In the genomic region with DNA sequence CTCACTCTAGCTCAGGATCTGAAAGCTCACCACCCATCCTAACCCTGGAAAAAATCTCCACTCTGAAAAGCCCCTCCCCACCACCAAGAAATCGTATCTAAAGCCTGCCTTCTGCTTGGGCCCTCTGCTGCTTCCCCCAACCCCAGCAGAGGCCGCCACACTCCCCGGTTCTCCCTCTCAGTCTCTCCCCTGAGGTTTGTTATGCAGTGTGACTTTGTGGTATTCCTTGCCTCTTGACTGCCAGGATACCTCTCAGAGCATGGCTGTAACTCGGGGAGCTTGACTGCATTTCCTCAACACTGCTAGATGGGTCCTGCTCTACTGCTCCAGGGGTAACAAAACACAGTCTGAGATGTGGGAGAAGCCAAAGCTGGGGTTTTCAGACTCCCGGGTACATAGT, we compare ENCODE assay signal across 28 mouse cellular contexts. TPM values are rescaled to one million over a fixed set of nuclear protein-coding genes. Genes with fewer than 3 reads are reported as not detected.
DNase-seq lines count a peak whose midpoint lies in the region; ATAC-seq and TF ChIP-seq lines count a peak whose summit lies in the region.
"Had no signal": no experiment of that assay in that cellular context is flagged by ENCODE, and none has a peak within 500 bp of the region (broad histone marks: within the 10 kb centered on the region; RNA-seq: fewer than 3 reads in every experiment).

No protein-coding gene starts in this region.

- H3K36me3 ChIP-seq in heart, embryonic 13.5 days: peaks cover 67% of the 10 kb centered on the region
- H3K36me3 ChIP-seq in kidney, embryonic 14.5 days (ENCODE audit: control insufficient read depth, insufficient read depth, low read length): peaks cover 35% of the 10 kb centered on the region
- peaks cover 23% of the 10 kb centered on the region for H3K36me3 ChIP-seq in midbrain, postnatal 0 days (ENCODE audit: insufficient read depth, low read length)
- H3K36me3 ChIP-seq in midbrain, embryonic 11.5 days (ENCODE audit: control insufficient read depth, insufficient read depth, low read length): peaks cover 2% of the 10 kb centered on the region
- peaks cover 38% of the 10 kb centered on the region for H3K36me3 ChIP-seq in forebrain, postnatal 0 days (ENCODE audit: insufficient read depth)

- no peak for DNase-seq in heart, postnatal 4 days
- DNase-seq in kidney, postnatal 25 days: no peak
- DNase-seq in midbrain, postnatal 0 days (ENCODE audit: low spot score): no peak
- DNase-seq in midbrain, embryonic 11.5 days (ENCODE audit: low spot score, missing footprints): no peak
- no peak for DNase-seq in forebrain, postnatal 0 days
- DNase-seq: adrenal gland, postnatal 36 days; cerebellum, adult 18-20 months; cerebellum, postnatal 10 days; gastrocnemius, postnatal 10 days; kidney, postnatal 36 days; lung, postnatal 36 days; thymus, adult 2 months; thymus, postnatal 36 days had no signal

- no peak overlapping the region for H3K9ac ChIP-seq in heart, embryonic 13.5 days
- no peak overlapping the region for H3K9ac ChIP-seq in kidney, embryonic 14.5 days (ENCODE audit: low read depth, low read length)
- no peak overlapping the region for H3K9ac ChIP-seq in midbrain, postnatal 0 days (replicated peaks; ENCODE audit: low read length, poor library complexity, severe bottlenecking)
- no peak overlapping the region for H3K9ac ChIP-seq in midbrain, embryonic 11.5 days (ENCODE audit: low read length)
- H3K9ac ChIP-seq in forebrain, postnatal 0 days: no peak overlapping the region
- H3K9ac ChIP-seq: heart, embryonic 15.5 days; intestine, embryonic 15.5 days; limb, embryonic 12.5 days; liver, embryonic 15.5 days; midbrain, embryonic 12.5 days; neural tube, embryonic 13.5 days had no signal

- H3K27ac ChIP-seq in heart, embryonic 13.5 days (replicated peaks): no peak overlapping the region
- H3K27ac ChIP-seq in kidney, embryonic 14.5 days (ENCODE audit: low read depth, low read length): no peak overlapping the region
- no peak overlapping the region for H3K27ac ChIP-seq in midbrain, postnatal 0 days (ENCODE audit: low read depth, low read length)
- H3K27ac ChIP-seq in midbrain, embryonic 11.5 days (ENCODE audit: low read depth, low read length): no peak overlapping the region
- no peak overlapping the region for H3K27ac ChIP-seq in forebrain, postnatal 0 days (ENCODE audit: low read depth, low read length)
- H3K27ac ChIP-seq: heart, embryonic 15.5 days; intestine, embryonic 15.5 days; layer of hippocampus, adult 2 months; left cerebral cortex, adult 2 months; limb, embryonic 12.5 days; liver, embryonic 15.5 days; midbrain, embryonic 12.5 days; neural tube, embryonic 13.5 days had no signal

- H3K27me3 ChIP-seq in heart, embryonic 13.5 days (replicated peaks): no peaks in the 10 kb centered on the region
- no peaks in the 10 kb centered on the region for H3K27me3 ChIP-seq in kidney, embryonic 14.5 days (ENCODE audit: control insufficient read depth, insufficient read depth, low read length)
- no peaks in the 10 kb centered on the region for H3K27me3 ChIP-seq in midbrain, postnatal 0 days (ENCODE audit: insufficient read depth, low read length)
- no peaks in the 10 kb centered on the region for H3K27me3 ChIP-seq in midbrain, embryonic 11.5 days (ENCODE audit: control insufficient read depth, insufficient read depth, low read length)
- no peaks in the 10 kb centered on the region for H3K27me3 ChIP-seq in forebrain, postnatal 0 days (ENCODE audit: insufficient read depth, low read length)
- H3K27me3 ChIP-seq: heart, embryonic 15.5 days; intestine, embryonic 15.5 days; limb, embryonic 12.5 days; liver, embryonic 15.5 days; midbrain, embryonic 12.5 days; neural tube, embryonic 13.5 days had no signal

- ATAC-seq in heart, embryonic 13.5 days (ENCODE audit: extremely low read depth, insufficient number of reproducible peaks, low FRiP score, low TSS enrichment): no peak
- ATAC-seq in kidney, embryonic 14.5 days (ENCODE audit: low FRiP score, low TSS enrichment): peak; percentile 40
- no peak for ATAC-seq in midbrain, postnatal 0 days (ENCODE audit: low FRiP score)
- no peak for ATAC-seq in midbrain, embryonic 11.5 days (ENCODE audit: low FRiP score)
- no peak for ATAC-seq in forebrain, postnatal 0 days
- ATAC-seq: forebrain, embryonic 16.5 days; hindbrain, embryonic 16.5 days; intestine, embryonic 15.5 days had no signal

- peak overlapping the region; percentile 52 for H3K4me2 ChIP-seq in heart, embryonic 13.5 days
- no peak overlapping the region for H3K4me2 ChIP-seq in kidney, embryonic 14.5 days (replicated peaks; ENCODE audit: low read depth, low read length)
- H3K4me2 ChIP-seq in midbrain, postnatal 0 days (ENCODE audit: low read depth, low read length, poor library complexity, severe bottlenecking): no peak overlapping the region
- H3K4me2 ChIP-seq in midbrain, embryonic 11.5 days: no peak overlapping the region
- no peak overlapping the region for H3K4me2 ChIP-seq in forebrain, postnatal 0 days (ENCODE audit: low read depth)
- H3K4me2 ChIP-seq: intestine, embryonic 15.5 days; limb, embryonic 12.5 days; liver, embryonic 15.5 days; neural tube, embryonic 13.5 days had no signal

- no peaks in the 10 kb centered on the region for H3K9me3 ChIP-seq in heart, embryonic 13.5 days
- H3K9me3 ChIP-seq in kidney, embryonic 14.5 days (ENCODE audit: control insufficient read depth, low read length): no peaks in the 10 kb centered on the region
- H3K9me3 ChIP-seq in midbrain, postnatal 0 days (ENCODE audit: low read length): no peaks in the 10 kb centered on the region
- no peaks in the 10 kb centered on the region for H3K9me3 ChIP-seq in midbrain, embryonic 11.5 days (ENCODE audit: control insufficient read depth, low read length)
- no peaks in the 10 kb centered on the region for H3K9me3 ChIP-seq in forebrain, postnatal 0 days (ENCODE audit: low read length)
- H3K9me3 ChIP-seq: G1E; heart, embryonic 15.5 days; intestine, embryonic 15.5 days; limb, embryonic 12.5 days; liver, embryonic 15.5 days; midbrain, embryonic 12.5 days; neural tube, embryonic 13.5 days had no signal

- 0 out of 2 replicates have a peak, but pooled peaks have one; percentile 13 for TF ChIP-seq CTCF in midbrain, postnatal 0 days (IDR thresholded peaks at IDR 0.05)
- no peak for TF ChIP-seq CTCF in forebrain, postnatal 0 days (IDR thresholded peaks at IDR 0.05; ENCODE audit: low read depth)

- 0 out of 2 replicates have a peak overlapping the region, but pooled peaks have one; percentile 27 for H3K4me3 ChIP-seq in heart, embryonic 13.5 days
- H3K4me3 ChIP-seq in kidney, embryonic 14.5 days (ENCODE audit: low read length): no peak overlapping the region
- H3K4me3 ChIP-seq in midbrain, postnatal 0 days (ENCODE audit: low read depth, low read length): no peak overlapping the region
- no peak overlapping the region for H3K4me3 ChIP-seq in midbrain, embryonic 11.5 days (ENCODE audit: low read depth, low read length)
- no peak overlapping the region for H3K4me3 ChIP-seq in forebrain, postnatal 0 days (ENCODE audit: low read depth, low read length)
- H3K4me3 ChIP-seq: erythroblast, embryonic 14.5 days; heart, embryonic 15.5 days; intestine, embryonic 15.5 days; layer of hippocampus, adult 2 months; left cerebral cortex, adult 2 months; limb, embryonic 12.5 days; liver, embryonic 15.5 days; midbrain, embryonic 12.5 days; neural tube, embryonic 13.5 days had no signal

- H3K4me1 ChIP-seq in heart, embryonic 13.5 days: no peaks in the 10 kb centered on the region
- no peaks in the 10 kb centered on the region for H3K4me1 ChIP-seq in kidney, embryonic 14.5 days (ENCODE audit: control insufficient read depth, insufficient read depth, low read length)
- no peaks in the 10 kb centered on the region for H3K4me1 ChIP-seq in midbrain, postnatal 0 days (ENCODE audit: insufficient read depth, low read length)
- H3K4me1 ChIP-seq in midbrain, embryonic 11.5 days (ENCODE audit: control insufficient read depth, insufficient read depth, low read length): no peaks in the 10 kb centered on the region
- H3K4me1 ChIP-seq in forebrain, postnatal 0 days (ENCODE audit: insufficient read depth): no peaks in the 10 kb centered on the region
- H3K4me1 ChIP-seq: heart, embryonic 15.5 days; intestine, embryonic 15.5 days; limb, embryonic 12.5 days; liver, embryonic 15.5 days; midbrain, embryonic 12.5 days; neural tube, embryonic 13.5 days had no signal

- WGBS in heart, embryonic 13.5 days: 36% methylated on average over 5 of the region's 5 CpGs
- 47% methylated on average over 5 of the region's 5 CpGs for WGBS in kidney, embryonic 14.5 days
- WGBS in midbrain, postnatal 0 days: 41% methylated on average over 5 of the region's 5 CpGs
- WGBS in midbrain, embryonic 11.5 days: 37% methylated on average over 5 of the region's 5 CpGs
- WGBS in forebrain, postnatal 0 days: 57% methylated on average over 5 of the region's 5 CpGs

RNA-seq across cellular contexts. Expression of a gene that starts 8.4 kb away (rescaled TPM):
- 26.8 and 28.7 TPM in 2 replicates for polyA plus RNA-seq in heart, embryonic 13.5 days (2015; fragmentation: Nextera tagmentation; extraction: Ambion mirVana)
- 10 to 100 TPM; 13.0 to 13.7 TPM for total RNA-seq in heart, postnatal 4 days (2021)
- 49.0 and 58.7 TPM in 2 replicates for polyA plus RNA-seq in kidney, embryonic 14.5 days (2014; fragmentation: Nextera tagmentation; extraction: Ambion mirVana)
- 33.5 and 56.9 TPM in 2 replicates for total RNA-seq in midbrain, postnatal 0 days (2014; rRNA removed)
- polyA plus RNA-seq in midbrain, postnatal 0 days (2015; fragmentation: Nextera tagmentation; extraction: Ambion mirVana): 24.5 and 26.8 TPM in 2 replicates
- 48.2 and 53.4 TPM in 2 replicates for polyA plus RNA-seq in midbrain, embryonic 11.5 days (2014; fragmentation: Nextera tagmentation; extraction: Ambion mirVana)
- 16.6 and 29.9 TPM in 2 replicates for total RNA-seq in forebrain, postnatal 0 days (2014; rRNA removed)
- polyA plus RNA-seq in forebrain, postnatal 0 days (2015; fragmentation: Nextera tagmentation; extraction: Ambion mirVana): 21.2 and 22.3 TPM in 2 replicates

RNA-seq across cellular contexts. Expression of a gene that starts 32.1 kb away (rescaled TPM):
- 837 and 1,007 TPM in 2 replicates for polyA plus RNA-seq in heart, embryonic 13.5 days (2015; fragmentation: Nextera tagmentation; extraction: Ambion mirVana)
- total RNA-seq in heart, postnatal 4 days (2021): 100 to 1,000 TPM; 757 to 792 TPM
- 1,010 and 1,332 TPM in 2 replicates for polyA plus RNA-seq in kidney, embryonic 14.5 days (2014; fragmentation: Nextera tagmentation; extraction: Ambion mirVana)
- 742 and 901 TPM in 2 replicates for total RNA-seq in midbrain, postnatal 0 days (2014; rRNA removed)
- 693 and 752 TPM in 2 replicates for polyA plus RNA-seq in midbrain, postnatal 0 days (2015; fragmentation: Nextera tagmentation; extraction: Ambion mirVana)
- 880 and 964 TPM in 2 replicates for polyA plus RNA-seq in midbrain, embryonic 11.5 days (2014; fragmentation: Nextera tagmentation; extraction: Ambion mirVana)
- total RNA-seq in forebrain, postnatal 0 days (2014; rRNA removed): 905 and 1,053 TPM in 2 replicates
- polyA plus RNA-seq in forebrain, postnatal 0 days (2015; fragmentation: Nextera tagmentation; extraction: Ambion mirVana): 889 and 1,240 TPM in 2 replicates

RNA-seq across cellular contexts. Expression of a gene that starts 40.4 kb away (rescaled TPM):
- polyA plus RNA-seq in heart, embryonic 13.5 days (2015; fragmentation: Nextera tagmentation; extraction: Ambion mirVana): 3.3 and 3.9 TPM in 2 replicates
- 1 to 10 TPM; 1.2 to 1.3 TPM for total RNA-seq in heart, postnatal 4 days (2021)
- 8.0 and 8.7 TPM in 2 replicates for polyA plus RNA-seq in kidney, embryonic 14.5 days (2014; fragmentation: Nextera tagmentation; extraction: Ambion mirVana)
- 15.1 TPM in 2 replicates for total RNA-seq in midbrain, postnatal 0 days (2014; rRNA removed)
- 10.7 and 10.9 TPM in 2 replicates for polyA plus RNA-seq in midbrain, postnatal 0 days (2015; fragmentation: Nextera tagmentation; extraction: Ambion mirVana)
- 7.1 and 9.3 TPM in 2 replicates for polyA plus RNA-seq in midbrain, embryonic 11.5 days (2014; fragmentation: Nextera tagmentation; extraction: Ambion mirVana)
- total RNA-seq in forebrain, postnatal 0 days (2014; rRNA removed): 21.2 and 23.6 TPM in 2 replicates
- 8.3 and 9.8 TPM in 2 replicates for polyA plus RNA-seq in forebrain, postnatal 0 days (2015; fragmentation: Nextera tagmentation; extraction: Ambion mirVana)
- total RNA-seq: megakaryocyte, adult 5-6 weeks had no signal

RNA-seq across cellular contexts. Expression of a gene that starts 43.2 kb away (rescaled TPM):
- 0.76 and 1.4 TPM in 2 replicates for polyA plus RNA-seq in heart, embryonic 13.5 days (2015; fragmentation: Nextera tagmentation; extraction: Ambion mirVana)
- total RNA-seq in heart, postnatal 4 days (2021): 1 to 10 TPM; 2.8 to 3.1 TPM
- 0.15 and 0.21 TPM in 2 replicates for polyA plus RNA-seq in kidney, embryonic 14.5 days (2014; fragmentation: Nextera tagmentation; extraction: Ambion mirVana)
- total RNA-seq in midbrain, postnatal 0 days (2014; rRNA removed): 0.66 and 3.0 TPM in 2 replicates
- polyA plus RNA-seq in midbrain, postnatal 0 days (2015; fragmentation: Nextera tagmentation; extraction: Ambion mirVana): 1.5 TPM in 2 replicates
- polyA plus RNA-seq in midbrain, embryonic 11.5 days (2014; fragmentation: Nextera tagmentation; extraction: Ambion mirVana): 0.18 and 0.22 TPM in 2 replicates
- total RNA-seq in forebrain, postnatal 0 days (2014; rRNA removed): 1.2 and 1.4 TPM in 2 replicates
- polyA plus RNA-seq in forebrain, postnatal 0 days (2015; fragmentation: Nextera tagmentation; extraction: Ambion mirVana): 0.50 and 1.3 TPM in 2 replicates
- total RNA-seq: megakaryocyte, adult 5-6 weeks had no signal
- polyA plus RNA-seq: erythroblast, embryonic 14.5 days; G1E had no signal

RNA-seq across cellular contexts. Expression of a gene that starts 53.2 kb away (rescaled TPM):
- polyA plus RNA-seq in heart, embryonic 13.5 days (2015; fragmentation: Nextera tagmentation; extraction: Ambion mirVana): 1.6 and 1.7 TPM in 2 replicates
- total RNA-seq in heart, postnatal 4 days (2021): 1 to 10 TPM in 1 of 2 experiments, not detected in 1; 1.9 TPM
- 3.4 and 3.5 TPM in 2 replicates for polyA plus RNA-seq in kidney, embryonic 14.5 days (2014; fragmentation: Nextera tagmentation; extraction: Ambion mirVana)
- total RNA-seq in midbrain, postnatal 0 days (2014; rRNA removed): 1.1 and 1.9 TPM in 2 replicates
- 5.2 and 5.8 TPM in 2 replicates for polyA plus RNA-seq in midbrain, postnatal 0 days (2015; fragmentation: Nextera tagmentation; extraction: Ambion mirVana)
- 3.7 and 5.4 TPM in 2 replicates for polyA plus RNA-seq in midbrain, embryonic 11.5 days (2014; fragmentation: Nextera tagmentation; extraction: Ambion mirVana)
- 1.4 and 3.0 TPM in 2 replicates for total RNA-seq in forebrain, postnatal 0 days (2014; rRNA removed)
- 5.5 and 5.6 TPM in 2 replicates for polyA plus RNA-seq in forebrain, postnatal 0 days (2015; fragmentation: Nextera tagmentation; extraction: Ambion mirVana)
- polyA plus RNA-seq: erythroblast, embryonic 14.5 days had no signal
